Mouse (Mus musculus) monocyte, adult 2 months (primary cell): ENCODE results near the gene Cdc42bpa.

Experiments
- DNase-seq, 2 experiments: peaks; one replicate each; pipeline ENCODE4 v3.0.0; 2022; ENCODE audit warnings: low spot score in 2 of 2, low read depth in 1 of 2

The Cdc42bpa gene

DNA sequence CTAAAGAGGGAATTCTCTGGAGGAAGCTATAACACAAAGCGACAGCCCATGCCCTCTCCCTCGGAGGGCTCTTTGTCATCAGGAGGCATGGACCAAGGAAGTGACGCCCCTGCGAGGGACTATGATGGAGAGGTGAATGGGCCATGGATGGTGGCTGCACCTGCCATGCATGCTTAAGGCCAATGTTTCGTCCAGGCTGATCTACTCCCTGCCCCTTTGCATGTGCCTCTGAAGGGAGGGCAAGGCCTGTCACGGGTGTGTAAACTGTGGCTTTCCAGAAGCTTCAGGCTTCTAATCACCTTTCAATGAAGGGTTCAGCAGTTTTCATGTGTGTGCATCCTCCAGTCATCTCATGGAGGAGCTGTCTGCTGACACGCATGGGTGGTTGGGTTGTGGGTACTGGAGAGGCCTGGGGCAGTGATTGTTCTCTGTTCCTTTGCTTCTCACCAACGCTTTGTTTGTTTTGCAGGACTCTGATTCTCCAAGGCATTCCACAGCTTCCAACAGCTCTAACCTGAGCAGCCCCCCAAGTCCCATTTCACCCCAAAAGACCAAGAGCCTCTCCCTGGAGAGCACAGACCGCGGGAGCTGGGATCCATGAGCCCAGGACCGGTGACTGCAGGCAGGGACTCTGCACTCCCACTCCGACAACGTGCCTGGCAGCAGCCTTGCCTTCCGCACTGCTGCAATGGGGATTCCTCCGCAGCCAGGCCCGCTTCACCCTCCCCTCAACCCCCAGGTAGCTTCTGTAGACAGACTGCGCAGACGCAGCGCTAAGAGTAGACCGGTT is 201.5 kb downstream of the Cdc42bpa start:
- DNase-seq, result no peak

DNA sequence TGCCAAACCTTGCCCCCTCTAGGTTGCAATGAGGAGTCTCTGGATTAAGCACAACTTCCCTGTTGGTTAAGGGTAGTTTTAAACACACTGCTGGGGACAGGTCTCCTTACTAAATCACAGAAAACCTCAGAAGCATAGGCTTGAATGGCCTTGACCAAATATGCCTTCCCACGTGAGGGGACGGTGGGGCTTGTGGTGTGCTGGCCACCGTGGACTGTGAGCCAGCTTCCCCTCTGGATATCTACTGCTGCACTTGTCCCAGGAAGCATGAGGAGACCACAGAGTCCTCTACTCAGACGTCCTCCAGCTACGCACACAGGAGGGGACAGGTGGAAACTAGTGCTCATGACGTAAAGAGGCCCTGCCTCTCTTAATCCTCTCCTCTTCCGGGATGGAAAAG is 202.7 kb downstream of the Cdc42bpa start:
- no peak for DNase-seq

DNA sequence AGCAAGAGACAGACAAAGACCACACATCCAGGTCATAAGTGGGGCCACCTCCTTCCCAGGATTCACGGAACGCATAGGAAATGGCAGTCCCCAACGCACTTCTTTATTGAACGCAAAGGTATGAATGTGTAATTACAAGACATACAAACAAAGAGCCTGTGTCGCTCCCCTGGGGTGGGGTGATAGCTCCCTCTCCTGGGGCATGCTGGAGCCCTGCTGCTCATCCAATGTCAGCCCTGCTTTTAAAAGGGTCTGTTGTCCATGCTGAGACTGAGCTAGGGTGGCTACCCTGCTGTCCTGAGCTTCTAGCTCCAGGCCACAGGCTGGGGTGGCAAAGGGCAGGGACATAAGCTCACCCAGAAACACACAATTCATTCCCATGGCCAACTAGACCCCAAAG is 206.3 kb downstream of the Cdc42bpa start:
- no peak for DNase-seq

- DNase-seq, result no peak
Measured at GRCm38 (mm10) chr1:180168294-180168693, 208.0 kb downstream of the Cdc42bpa start.

DNA sequence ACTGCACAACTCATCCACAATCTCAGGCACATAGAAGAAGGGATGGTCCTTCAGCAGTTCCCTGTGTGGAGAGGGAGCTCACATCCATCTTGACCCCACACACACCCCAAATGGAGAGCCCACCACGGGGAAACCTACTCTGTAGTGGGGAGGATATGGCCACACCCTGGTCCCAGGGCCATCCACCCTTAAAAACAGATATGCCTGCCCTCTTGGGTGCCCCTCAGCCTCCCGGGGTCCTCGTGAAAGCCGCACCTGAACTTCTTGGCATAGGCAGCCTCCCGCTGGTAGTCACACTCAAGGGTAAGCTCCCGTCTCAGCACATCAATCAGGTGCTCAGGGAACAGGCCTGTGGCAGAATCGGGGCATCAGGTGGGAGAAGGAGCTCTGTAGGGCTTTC is 208.9 kb downstream of the Cdc42bpa start:
- DNase-seq, result no peak

DNA sequence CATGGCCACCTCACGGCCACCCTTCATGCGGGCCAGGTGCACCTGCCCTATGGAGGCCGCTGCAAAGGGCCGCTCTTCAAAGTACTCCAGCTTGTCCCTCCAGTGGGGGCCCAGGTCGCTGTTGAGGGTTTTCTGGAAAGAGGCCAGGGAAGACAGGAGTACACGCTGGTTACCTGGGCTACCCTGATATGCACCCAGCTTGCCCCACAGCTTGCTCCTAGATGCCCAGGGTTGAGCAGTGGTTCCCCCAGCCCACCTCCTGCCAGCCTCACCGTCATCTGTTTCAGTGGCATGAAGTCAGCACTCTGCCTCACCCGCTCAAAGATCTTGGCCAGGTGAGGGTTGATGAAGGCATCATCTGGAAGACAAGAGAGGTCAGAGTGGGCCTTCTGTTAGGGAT is 209.8 kb downstream of the Cdc42bpa start:
- no peak for DNase-seq

DNA sequence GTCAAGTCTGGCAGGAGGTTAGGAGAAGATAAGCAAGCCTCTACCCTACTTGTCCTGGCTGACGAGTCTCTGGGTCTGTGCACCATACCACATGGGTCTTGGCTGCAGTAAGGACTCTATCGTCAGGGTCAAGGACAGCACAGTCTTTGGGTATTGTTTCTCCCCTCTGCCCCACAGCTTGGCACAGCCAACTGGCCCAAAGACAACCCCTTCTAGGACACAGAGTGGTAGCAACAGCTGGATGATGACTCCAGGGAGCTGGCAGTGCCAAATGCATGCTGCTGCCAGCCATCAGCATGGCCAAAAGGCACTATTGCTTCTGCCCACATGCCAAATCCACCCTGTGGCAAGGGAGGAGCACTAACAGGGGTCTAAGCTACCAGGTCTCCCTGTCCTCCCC is 211.6 kb downstream of the Cdc42bpa start:
- no peak for DNase-seq

DNA sequence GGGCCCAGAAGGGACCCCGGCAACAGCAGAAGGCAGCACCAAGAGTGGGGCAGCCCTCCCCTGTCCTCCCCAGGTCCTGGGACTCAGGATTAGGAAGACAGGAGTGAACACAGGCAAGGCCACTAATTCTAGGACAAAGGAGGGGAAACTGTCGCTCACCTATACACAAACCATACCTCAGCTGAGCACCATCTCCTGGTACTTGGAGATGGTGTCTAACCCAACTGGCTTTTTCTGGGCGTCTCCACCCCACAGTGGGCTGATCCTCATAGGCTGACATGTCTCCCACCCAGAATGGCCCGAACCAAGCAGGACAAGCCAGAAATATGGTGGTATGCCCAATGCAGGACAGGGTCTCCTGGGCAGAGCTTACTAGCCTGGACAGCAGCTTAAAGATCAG is 212.3 kb downstream of the Cdc42bpa start:
- no peak for DNase-seq

- DNase-seq, result no peak
Measured at GRCm38 (mm10) chr1:180173017-180173416, 212.7 kb downstream of the Cdc42bpa start.

DNA sequence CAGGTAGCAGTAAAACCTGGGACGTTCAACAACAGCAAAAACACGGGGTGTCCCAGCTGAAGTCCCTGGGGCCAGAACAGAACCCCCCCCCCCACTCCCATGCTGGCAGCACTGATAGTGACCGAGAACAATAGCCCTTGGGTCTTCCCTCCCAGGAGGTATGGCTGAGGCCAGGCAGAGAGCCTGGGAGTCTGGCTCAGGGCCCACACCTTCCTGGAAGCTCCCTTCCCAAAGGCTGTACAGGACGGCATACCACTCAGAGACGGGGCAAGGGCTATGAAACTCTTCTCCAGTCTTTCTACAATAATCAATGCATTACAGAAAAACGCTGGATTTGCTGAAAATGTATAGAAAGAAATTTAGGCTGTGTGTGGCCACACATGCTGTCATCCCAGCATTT is 214.4 kb downstream of the Cdc42bpa start:
- no peak for DNase-seq

- DNase-seq, result no peak
Measured at GRCm38 (mm10) chr1:180175167-180175566, 214.9 kb downstream of the Cdc42bpa start.

DNA sequence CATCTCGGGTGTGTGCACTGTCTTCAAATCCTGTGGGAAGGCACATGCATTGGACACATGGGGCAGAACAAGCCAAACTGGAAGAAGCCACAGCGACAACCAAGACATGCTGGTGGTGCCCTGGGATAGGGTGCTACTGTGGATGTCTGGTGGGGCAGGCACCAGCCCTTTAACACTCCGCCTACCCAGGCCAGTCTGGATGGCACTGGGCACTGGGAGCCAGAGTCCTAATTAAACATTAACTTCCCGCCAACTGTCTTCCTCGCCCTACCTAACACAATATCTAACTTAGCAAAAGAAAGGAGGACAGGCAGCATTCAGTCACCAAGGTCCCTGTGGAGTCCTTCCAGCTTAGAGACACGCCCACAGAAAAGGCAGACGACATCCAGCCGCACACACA is 215.4 kb downstream of the Cdc42bpa start:
- DNase-seq, result no peak

GRCm38 (mm10) chr1:180176784-180177183 is 216.5 kb downstream of the Cdc42bpa start:
- no peak for DNase-seq

DNA sequence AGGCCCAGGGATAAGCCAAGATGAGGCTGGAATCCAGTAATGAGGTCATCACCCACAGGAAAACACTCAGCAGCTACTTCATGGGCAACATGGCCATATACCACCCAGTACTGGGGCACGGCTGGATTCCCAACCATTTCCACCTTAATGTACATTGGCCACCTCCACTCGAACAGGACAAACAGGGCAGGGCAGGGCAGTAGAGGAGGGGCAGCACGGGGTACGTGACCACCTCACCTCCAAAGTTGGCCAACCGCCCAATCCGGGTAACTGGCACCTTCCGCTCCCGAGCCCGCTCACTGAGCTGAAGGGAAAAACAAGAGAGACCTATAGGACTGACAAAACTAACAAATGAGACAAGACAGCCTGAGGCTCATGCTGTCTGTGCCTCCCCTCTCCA is 218.1 kb downstream of the Cdc42bpa start:
- DNase-seq, result no peak

- no peak for DNase-seq
Measured at GRCm38 (mm10) chr1:180179100-180179499, 218.8 kb downstream of the Cdc42bpa start.

GRCm38 (mm10) chr1:180179840-180180239 is 219.6 kb downstream of the Cdc42bpa start:
- DNase-seq, result no peak

DNA sequence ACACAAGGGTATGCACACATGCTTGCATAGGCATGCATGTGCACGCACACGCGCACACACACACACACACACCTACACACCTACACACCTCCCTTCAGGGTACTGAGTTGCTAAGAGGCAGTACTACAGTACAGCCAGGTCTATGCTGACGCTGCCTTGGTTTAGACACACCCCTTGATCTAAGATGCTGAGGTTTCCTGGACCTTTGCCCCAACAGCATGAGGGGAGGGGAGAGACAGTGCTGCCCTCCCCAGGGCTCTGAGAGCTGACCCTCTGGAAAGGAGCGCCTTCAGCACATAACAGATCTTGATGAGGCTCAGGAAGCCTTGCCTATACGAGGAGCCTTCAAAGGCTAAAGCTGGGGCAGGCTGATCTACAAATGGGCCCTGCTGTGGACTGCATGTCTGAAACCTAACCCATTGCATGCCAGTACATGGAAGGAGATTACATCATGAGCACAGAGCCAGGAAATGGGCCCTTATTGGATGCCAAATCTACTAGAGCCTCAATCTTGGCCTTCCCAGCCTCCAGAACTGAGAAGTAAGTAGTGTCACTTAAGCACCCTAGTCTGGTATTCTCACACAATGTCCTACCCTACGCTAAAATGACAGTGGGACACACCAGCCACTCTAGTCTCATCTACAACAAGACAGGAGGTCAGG is 221.2 kb downstream of the Cdc42bpa start:
- no peak for DNase-seq

GRCm38 (mm10) chr1:180181966-180182319 is 221.7 kb downstream of the Cdc42bpa start:
- no peak for DNase-seq

- no peak for DNase-seq
Measured at GRCm38 (mm10) chr1:180182731-180183130, 222.5 kb downstream of the Cdc42bpa start.

DNA sequence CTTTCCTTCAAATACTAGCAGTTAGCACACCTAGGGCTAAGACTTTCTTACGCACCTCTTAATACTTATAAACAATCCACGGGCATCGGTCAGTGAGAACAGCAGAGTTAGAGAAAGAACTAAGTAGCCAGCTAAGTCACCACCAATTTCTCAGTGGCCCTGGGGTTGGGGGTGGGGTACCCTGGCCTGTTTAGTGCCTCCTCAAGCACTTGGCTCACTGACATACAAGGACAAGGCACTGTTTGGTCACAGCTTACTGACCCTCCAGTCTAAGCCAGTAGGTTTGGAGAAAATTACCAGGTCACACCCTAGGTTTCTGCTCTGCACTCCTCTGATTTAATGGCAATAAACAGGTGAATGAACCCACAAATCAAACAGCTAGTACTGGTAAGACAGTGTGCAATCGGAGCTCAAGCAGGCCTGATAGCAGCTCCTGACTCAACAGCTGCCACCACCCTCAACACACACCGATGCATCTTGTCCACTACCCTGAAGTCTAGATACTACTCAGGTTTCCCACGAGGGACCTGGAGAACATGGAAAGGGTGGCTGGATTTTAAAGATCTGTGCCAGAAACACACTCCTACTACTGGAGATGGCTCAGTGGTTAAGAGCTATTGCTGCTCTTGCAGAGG is 223.4 kb downstream of the Cdc42bpa start:
- no peak for DNase-seq

DNA sequence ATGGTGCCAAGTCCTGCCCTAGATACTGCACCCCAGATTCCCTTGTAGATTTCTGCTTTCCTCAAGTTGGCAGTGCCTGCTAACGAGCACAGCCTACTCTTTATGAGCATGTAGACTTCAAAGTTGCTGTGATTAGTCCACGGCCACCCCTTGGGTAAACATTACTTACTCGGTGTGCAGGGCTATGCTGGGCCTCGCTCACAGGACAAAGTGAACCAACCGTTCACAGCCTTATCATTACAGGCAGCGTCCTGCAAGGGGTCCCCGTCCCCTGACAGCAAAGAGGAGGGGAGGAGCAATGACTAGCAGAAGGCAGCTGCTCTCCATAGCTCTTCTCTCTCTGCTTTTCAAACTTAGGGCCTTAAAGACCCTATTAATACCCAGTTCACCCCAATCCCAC is 224.5 kb downstream of the Cdc42bpa start:
- no peak for DNase-seq

- DNase-seq, result no peak
Measured at GRCm38 (mm10) chr1:180185877-180186276, 225.6 kb downstream of the Cdc42bpa start.
